Mouse (Mus musculus) liver, embryonic 18 days (tissue): ENCODE measurements around the gene Slc9b1. TPM values are rescaled to one million over a fixed set of nuclear protein-coding genes. Genes with fewer than 3 reads are reported as not detected.

ENCODE experiments used
- polyA plus RNA-seq: library from polyadenylated mRNA; depleted of rRNA; stranded (reverse); fragments of >200 nt; gene quantifications from 2 replicates; pipeline ENCODE4 v1.2.3, GENCODE M21; 2012; rRNA removed

Slc9b1 gene
- 0.03 and 0.05 TPM in 2 replicates for polyA plus RNA-seq

DNA sequence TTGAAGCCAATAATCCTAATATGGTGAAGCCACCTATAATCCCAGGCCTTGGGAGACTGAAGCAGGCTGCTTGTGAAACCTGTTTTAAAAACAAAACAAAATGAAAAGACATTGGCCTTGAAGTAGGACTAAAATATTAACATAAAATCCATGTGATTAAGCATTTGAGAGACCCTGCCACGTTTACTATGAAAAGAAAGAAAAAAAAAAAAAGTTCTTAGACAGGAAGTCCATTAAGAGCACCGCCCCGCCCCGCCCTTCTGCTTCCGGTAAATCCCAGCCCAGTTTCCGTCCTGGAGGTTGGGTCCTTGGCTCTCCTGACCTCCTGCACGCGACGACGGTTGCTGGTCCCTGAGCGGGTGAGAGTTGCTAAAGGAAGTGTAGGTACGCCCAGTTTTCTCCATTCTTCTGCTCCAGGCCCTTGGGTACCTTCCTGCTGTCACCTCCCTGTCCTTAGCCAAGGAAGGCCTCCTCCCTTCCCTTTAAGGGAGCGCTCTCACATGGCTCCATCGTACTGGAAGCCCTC, at the start of gene Slc9b1:
Gene Slc9b1 (plus strand): TSS at position 291 of the 526 bp plus-strand sequence.

DNA sequence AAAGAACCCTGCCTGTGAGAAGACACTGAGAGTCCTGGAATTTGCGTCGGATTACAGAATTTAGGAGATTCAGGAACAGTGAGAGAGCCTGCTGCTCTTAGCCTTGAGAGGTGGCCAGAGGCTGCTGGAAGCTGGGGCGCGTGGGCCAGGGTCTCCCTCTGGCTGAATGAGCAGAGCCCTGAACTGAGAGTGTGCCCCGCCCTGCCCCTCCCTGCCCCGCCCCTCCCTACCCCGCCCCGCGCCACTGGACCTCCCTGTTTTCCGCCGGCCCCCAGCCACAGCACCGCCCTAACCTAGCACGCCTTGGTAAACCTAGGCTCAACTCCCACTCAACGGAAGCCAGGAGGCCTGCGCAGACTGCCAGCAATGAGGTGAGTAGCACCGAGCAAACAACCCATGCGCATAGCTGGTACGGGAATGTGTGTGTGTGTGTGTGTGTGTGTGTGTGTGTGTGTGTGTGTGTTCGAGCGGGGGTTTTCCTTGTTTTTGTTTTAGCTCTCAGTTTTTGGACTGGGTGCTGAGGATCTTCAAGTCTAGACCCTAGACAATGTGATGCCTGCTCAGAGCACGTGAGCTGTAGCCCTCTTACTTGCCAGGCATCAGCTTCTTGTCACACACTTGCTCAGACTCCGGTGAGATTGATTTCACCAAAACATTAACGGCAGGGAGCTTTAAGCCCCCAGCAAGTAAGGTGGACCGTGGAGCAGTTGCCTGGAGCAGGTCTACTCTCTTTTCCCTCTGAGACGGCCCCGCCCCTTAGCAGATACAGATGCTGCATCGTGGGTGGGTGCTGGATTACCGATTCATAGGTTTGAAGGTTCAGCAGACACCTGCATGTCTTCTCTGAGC, 40.2 kb upstream of the Slc9b1 start, which contains the start of gene Slc9b2:
Gene Slc9b2 (plus strand): TSS at position 290 of the 849 bp plus-strand sequence.

DNA sequence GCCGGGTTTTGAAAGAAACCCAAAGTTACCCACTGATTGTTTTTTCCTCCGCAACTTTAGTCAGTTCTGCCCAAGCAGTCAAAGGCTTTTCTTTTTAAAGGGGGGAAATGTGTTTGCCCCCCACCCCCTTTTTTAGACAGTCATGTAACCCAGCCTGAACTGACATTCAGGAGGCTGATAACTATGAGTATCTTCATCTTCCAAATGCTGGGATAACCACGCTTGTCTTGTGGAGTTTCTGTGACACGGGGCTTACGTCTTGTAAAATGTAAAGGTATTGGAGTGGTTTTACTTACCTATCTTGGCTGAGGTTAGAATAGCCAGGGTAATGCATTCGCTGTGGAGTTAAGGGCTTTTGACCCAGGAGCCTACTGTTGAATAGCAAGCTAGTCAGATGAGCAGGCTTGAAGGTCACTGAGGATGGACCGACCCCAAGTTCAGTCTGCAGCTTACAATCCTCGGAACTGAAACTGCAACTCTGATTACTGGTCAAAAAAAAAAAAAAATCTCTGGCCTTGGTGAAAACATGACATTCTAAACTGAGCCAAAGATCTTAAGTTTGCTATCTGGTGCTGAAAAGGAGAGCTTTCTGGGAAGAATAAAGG, 75.9 kb downstream of the Slc9b1 start, which contains the start of gene Cisd2:
Gene Cisd2 (minus strand): TSS at position 318 of the 605 bp plus-strand sequence.

DNA sequence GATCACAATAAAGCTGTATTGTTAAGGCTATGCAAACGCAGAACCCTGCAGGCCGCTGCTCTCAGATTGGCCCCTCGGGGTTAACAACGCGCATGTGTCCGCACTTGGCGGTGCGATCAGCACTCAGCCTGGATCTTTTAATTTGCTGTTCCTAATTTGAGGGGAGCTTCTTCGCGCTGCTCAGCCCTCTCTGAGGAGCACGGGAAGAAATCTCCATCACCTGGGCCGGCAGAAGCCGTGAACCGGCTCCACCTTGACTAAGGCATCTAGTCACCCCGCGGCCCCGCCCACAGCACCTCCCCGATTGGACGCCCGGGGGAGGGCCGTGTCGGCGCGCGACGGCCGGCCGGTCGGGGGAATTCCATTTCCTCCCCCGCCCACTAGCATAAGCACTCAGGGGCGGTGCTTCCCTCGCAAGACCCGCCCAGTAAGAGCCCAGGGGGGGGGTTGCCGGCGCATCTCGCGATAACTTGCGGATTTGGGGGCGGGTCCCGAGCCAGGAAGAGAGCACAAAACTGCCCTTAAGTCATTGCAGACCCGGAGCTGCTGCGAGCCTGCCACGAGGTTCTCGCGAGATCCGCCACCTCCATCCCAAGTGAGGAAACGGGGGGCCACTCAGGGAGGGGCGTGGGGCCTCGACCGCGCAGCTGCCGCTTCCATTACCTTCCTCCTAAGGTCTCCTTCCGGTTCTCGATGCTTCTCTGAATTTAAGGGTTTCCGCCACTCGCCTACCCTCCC, 90.1 kb downstream of the Slc9b1 start, which contains the start of gene Ube2d3:
Gene Ube2d3 (plus strand): TSS at position 392 of the 738 bp plus-strand sequence.

Other genes starting within 250 kb of the Slc9b1 start
- 7.3 and 9.7 TPM in 2 replicates for gene Cenpe, start 135.5 kb upstream of the Slc9b1 start, polyA plus RNA-seq
- 0.50 and 0.72 TPM in 2 replicates for gene Bdh2, start 66.8 kb upstream of the Slc9b1 start, polyA plus RNA-seq
- 0.14 and 0.24 TPM in 2 replicates for gene Slc9b2, start 40.3 kb upstream of the Slc9b1 start, polyA plus RNA-seq
- gene Cisd2, start 75.9 kb downstream of the Slc9b1 start, polyA plus RNA-seq = 13.4 and 14.5 TPM in 2 replicates
- 146 and 157 TPM in 2 replicates for gene Ube2d3, start 90.1 kb downstream of the Slc9b1 start, polyA plus RNA-seq
- 3.5 and 3.8 TPM in 2 replicates for gene Manba, start 137.6 kb downstream of the Slc9b1 start, polyA plus RNA-seq